Mouse (Mus musculus) stomach, postnatal 0 days (tissue): ENCODE data around the gene Cyb5rl.

Experiments
- CTCF ChIP-seq: IDR thresholded peaks from 2 replicates; pipeline ENCODE4 v1.5.1; 2016; ENCODE audit warnings: antibody characterized with exemption, low read depth, mild to moderate bottlenecking, moderate library complexity
- EP300 ChIP-seq: optimal IDR thresholded peaks from 2 replicates; pipeline ENCODE3; 2016; ENCODE audit warnings: antibody characterized with exemption

DNA sequence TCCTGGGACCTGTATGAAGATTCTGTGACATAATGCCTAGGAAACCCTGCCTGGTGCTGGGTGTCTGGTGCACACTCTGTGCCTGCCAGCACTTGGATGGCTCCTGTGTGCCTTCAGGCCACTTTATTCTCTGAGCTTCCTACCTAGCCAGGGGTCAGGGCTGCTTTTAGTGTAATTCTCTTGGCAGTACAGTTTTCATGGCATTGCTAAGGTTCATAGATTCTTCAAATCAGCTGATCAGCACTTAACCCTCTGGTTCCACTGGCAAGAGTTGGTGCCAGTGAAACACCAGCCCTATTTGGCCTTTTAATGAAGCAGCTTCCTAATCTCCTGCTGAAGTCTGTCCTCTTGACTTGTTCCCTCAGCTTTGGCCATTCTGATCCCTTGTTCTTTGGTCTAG is 49.5 kb upstream of the Cyb5rl start:
- TF ChIP-seq CTCF (no peak), EP300 (no peak)
